Mouse (Mus musculus) right cerebral cortex, postnatal 25 days (tissue): ENCODE measurements around the gene Btbd17.

ENCODE experiments used
- DNase-seq: peaks from one replicate; pipeline ENCODE4 v3.0.0; 2022

Btbd17 gene

GRCm38 (mm10) chr11:114802540-114803267 lies 7.0 kb upstream of the Btbd17 start:
- DNase-seq = no peak

- DNase-seq = no peak
These were observed 6.2 kb upstream of the Btbd17 start for GRCm38 (mm10) chr11:114801906-114802305.

GRCm38 (mm10) chr11:114798624-114799023 lies 2.9 kb upstream of the Btbd17 start, which contains the start of gene Gpr142:
Gene Gpr142 (plus strand): TSS chr11:114798924.
- DNase-seq = no peak

- DNase-seq = no peak
These were observed 2.2 kb upstream of the Btbd17 start for GRCm38 (mm10) chr11:114797981-114798380.

- DNase-seq = no peak
These were observed 1.4 kb upstream of the Btbd17 start for GRCm38 (mm10) chr11:114797176-114797575.

GRCm38 (mm10) chr11:114795231-114795746 lies 456 bp downstream of the Btbd17 start:
- DNase-seq = peak; percentile 89

GRCm38 (mm10) chr11:114794691-114795090 lies 1.1 kb downstream of the Btbd17 start:
- no peak for DNase-seq

- DNase-seq = no peak
These were observed 1.7 kb downstream of the Btbd17 start for GRCm38 (mm10) chr11:114793868-114794545.

- no peak for DNase-seq
These were observed 2.7 kb downstream of the Btbd17 start for GRCm38 (mm10) chr11:114792931-114793494.

- DNase-seq = peak; percentile 61
These were observed 3.8 kb downstream of the Btbd17 start for GRCm38 (mm10) chr11:114791891-114792411.

GRCm38 (mm10) chr11:114791351-114791889 lies 4.3 kb downstream of the Btbd17 start:
- DNase-seq = no peak

GRCm38 (mm10) chr11:114790841-114791240 lies 4.9 kb downstream of the Btbd17 start:
- DNase-seq = no peak

- no peak for DNase-seq
These were observed 5.6 kb downstream of the Btbd17 start for GRCm38 (mm10) chr11:114790171-114790570.

- DNase-seq = no peak
These were observed 6.0 kb downstream of the Btbd17 start for GRCm38 (mm10) chr11:114789716-114790115.

- DNase-seq = peak; percentile 80
These were observed 6.6 kb downstream of the Btbd17 start for GRCm38 (mm10) chr11:114789061-114789714.

GRCm38 (mm10) chr11:114787611-114788010 lies 8.1 kb downstream of the Btbd17 start:
- DNase-seq = no peak

GRCm38 (mm10) chr11:114786326-114786725 lies 9.4 kb downstream of the Btbd17 start:
- DNase-seq = peak; percentile 79

GRCm38 (mm10) chr11:114785892-114786291 lies 9.9 kb downstream of the Btbd17 start:
- DNase-seq = no peak

GRCm38 (mm10) chr11:114780076-114780475 lies 15.7 kb downstream of the Btbd17 start:
- no peak for DNase-seq

GRCm38 (mm10) chr11:114771896-114772295 lies 23.8 kb downstream of the Btbd17 start:
- DNase-seq = no peak

- DNase-seq = no peak
These were observed 25.8 kb downstream of the Btbd17 start for GRCm38 (mm10) chr11:114769911-114770310.
